Comparison of ENCODE assay signal across 8 mouse cellular contexts in genomic region chr2:173020430-173020829, GRCm38 (mm10). TPM values are rescaled to one million over a fixed set of nuclear protein-coding genes. Genes with fewer than 3 reads are reported as not detected.
DNase-seq lines count a peak whose midpoint lies in the region; ATAC-seq and TF ChIP-seq lines count a peak whose summit lies in the region.

TSS of gene Rbm38 (plus strand) at chr2:173020498.

- H3K79me2 ChIP-seq in myocyte (ENCODE audit: control insufficient read depth, insufficient read depth), result peaks cover 21% of the 10 kb centered on the region

- no peaks in the 10 kb centered on the region for H3K9me3 ChIP-seq in intestine, embryonic 15.5 days

- no peak within 1 kb of the TSS for H3K27ac ChIP-seq in left cerebral cortex, adult 2 months
- H3K27ac ChIP-seq in intestine, embryonic 15.5 days, result no peak within 1 kb of the TSS

- 42% methylated on average over 11 of the region's 11 CpGs for WGBS in intestine, embryonic 15.5 days

- peak within 1 kb of the TSS; percentile 51 for H3K9ac ChIP-seq in intestine, embryonic 15.5 days

- no peak for DNase-seq in left cerebral cortex, adult 2 months (ENCODE audit: extremely low spot score in 1 of 2, low spot score in 2 of 2)
- no peak for DNase-seq in left cerebral cortex, adult 9 months (ENCODE audit: low spot score in 2 of 2)
- DNase-seq in adrenal gland, postnatal 25 days, result no peak
- DNase-seq in gastrocnemius, postnatal 14 days, result no peak
- no peak for DNase-seq in frontal cortex, postnatal 25 days (ENCODE audit: low spot score in 2 of 2)

- TF ChIP-seq CTCF in left cerebral cortex, adult 2 months (IDR thresholded peaks at IDR 0.05), result no peak

- 0 out of 2 replicates have a peak, but pooled peaks cover 4% of the 10 kb centered on the region for H3K27me3 ChIP-seq in intestine, embryonic 15.5 days (replicated peaks)
- no peaks in the 10 kb centered on the region for H3K27me3 ChIP-seq in myocyte (ENCODE audit: control insufficient read depth, insufficient read depth, insufficient read length)

- ATAC-seq in intestine, embryonic 15.5 days, result no peak
- no peak for ATAC-seq in frontal cortex, adult (ENCODE audit: low TSS enrichment)

- intact Hi-C loops in left cerebral cortex, adult 2 months (cut with DNase I), result loop anchor here (2.0 to 5.0 kb wide), 2 partner anchors 20 to 152 kb away; partner anchors contain the start of gene Rae1
- intact Hi-C loops in gastrocnemius, postnatal 14 days (cut with DNase I; ENCODE audit: low total_unique reads), result no loop called here

- peak within 1 kb of the TSS; percentile 45 for H3K4me3 ChIP-seq in left cerebral cortex, adult 2 months
- peak within 1 kb of the TSS; percentile 83 for H3K4me3 ChIP-seq in intestine, embryonic 15.5 days (replicated peaks)
- H3K4me3 ChIP-seq in myocyte, result peak within 1 kb of the TSS; percentile 63

- no peaks in the 10 kb centered on the region for H3K36me3 ChIP-seq in intestine, embryonic 15.5 days
- no peaks in the 10 kb centered on the region for H3K36me3 ChIP-seq in myocyte (ENCODE audit: control insufficient read depth, insufficient read depth)

- peak within 1 kb of the TSS; percentile 90 for H3K4me2 ChIP-seq in intestine, embryonic 15.5 days (replicated peaks)
- H3K4me2 ChIP-seq in myocyte (ENCODE audit: low read depth), result peak within 1 kb of the TSS; percentile 88

- no peak for TF ChIP-seq POLR2A in myocyte (IDR thresholded peaks at IDR 0.05; ENCODE audit: insufficient read length, low read depth)

- H3ac ChIP-seq in myocyte (ENCODE audit: control insufficient read depth, insufficient read length), result no peak within 1 kb of the TSS

- H3K4me1 ChIP-seq in intestine, embryonic 15.5 days (replicated peaks), result peaks cover 48% of the 10 kb centered on the region

TF ChIP-seq in myocyte, 11 proteins besides CTCF, POLR2A, EP300 and RAD21:
- no peak for TF ChIP-seq REST (IDR thresholded peaks at IDR 0.05; ENCODE audit: insufficient read depth, insufficient read length)
- TF ChIP-seq POLR2AphosphoS2 (IDR thresholded peaks at IDR 0.05; ENCODE audit: insufficient read length, low read depth), result no peak
- TF ChIP-seq E2F4 (IDR thresholded peaks at IDR 0.05; ENCODE audit: insufficient read depth), result no peak
- TF ChIP-seq USF1 (IDR thresholded peaks at IDR 0.05; ENCODE audit: low read depth), result no peak
- no peak for TF ChIP-seq MYOD1 (IDR thresholded peaks at IDR 0.05; ENCODE audit: control insufficient read depth in 1 of 3, insufficient read length in 2 of 3, low read depth in 2 of 3)
- no peak for TF ChIP-seq SRF (IDR thresholded peaks at IDR 0.05; ENCODE audit: control insufficient read depth, insufficient read length, low read depth)

RNA-seq across cellular contexts. Expression of gene Rbm38, which starts in this region (rescaled TPM):
- total RNA-seq in left cerebral cortex, adult 2 months (2021), result 1 to 10 TPM; 3.5 to 4.7 TPM
- total RNA-seq in adrenal gland, postnatal 25 days (2021), result 24.7 and 29.3 TPM in 2 replicates
- total RNA-seq in gastrocnemius, postnatal 14 days (2021), result 100 to 1,000 TPM; 132 to 175 TPM
- polyA plus RNA-seq in intestine, embryonic 15.5 days (2015; fragmentation: Nextera tagmentation; extraction: Ambion mirVana), result 46.6 and 49.2 TPM in 2 replicates
- 124 TPM for polyA plus RNA-seq in myocyte (2012; fragmentation: generic; extraction: Trizol)
